Mouse (Mus musculus): ENCODE data around the gene Nepro.

Nepro gene

DNA sequence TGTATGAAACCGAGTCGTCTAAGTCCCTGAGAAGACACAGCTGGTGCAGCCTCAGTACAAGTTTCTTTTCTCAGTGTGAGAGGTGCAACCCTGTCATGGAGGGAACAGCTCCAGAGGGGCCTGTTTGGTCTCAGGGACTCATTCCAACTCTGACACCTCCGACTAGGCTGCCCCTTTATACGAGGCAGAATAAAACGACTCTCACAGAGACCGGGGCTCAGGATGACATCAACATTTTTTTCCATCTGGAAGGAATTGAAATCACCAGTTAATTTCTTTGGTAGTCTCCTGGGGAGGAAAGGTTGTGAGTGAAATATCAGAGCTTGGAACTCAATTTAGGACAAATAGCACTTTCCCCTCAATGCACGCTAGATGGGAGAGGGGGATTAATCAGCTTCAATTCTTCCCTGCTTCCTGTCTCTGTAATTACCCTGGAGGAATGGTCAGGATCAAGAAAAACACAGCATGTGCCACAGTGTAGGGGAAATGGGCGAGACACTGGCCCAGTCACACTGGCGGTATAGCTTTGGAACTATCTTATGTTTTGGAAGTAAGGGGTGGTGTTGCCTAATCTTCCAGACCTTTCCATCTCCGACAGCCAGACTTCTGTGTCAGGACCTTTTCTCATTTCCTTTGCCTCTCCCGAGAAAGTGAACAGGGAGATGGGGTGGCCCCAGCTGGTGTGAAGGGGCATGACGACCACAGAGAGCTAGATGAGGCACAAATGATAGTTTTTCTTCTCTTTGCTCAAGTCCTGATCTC is 28.1 kb upstream of the Nepro start:
- Histone ChIP-seq H3K27me3 (ENCODE audit: insufficient read depth, low read length) (peaks cover 27% of the 10 kb centered on the region), H3K9me3 (ENCODE audit: low read length) (no peaks in the 10 kb centered on the region), H3K4me3 (replicated peaks; ENCODE audit: low read length) (no peak overlapping the region), H3K36me3 (ENCODE audit: insufficient read depth, low read length) (no peaks in the 10 kb centered on the region), H3K4me1 (replicated peaks; ENCODE audit: low read depth, low read length) (peaks cover 5% of the 10 kb centered on the region; the same call in 1 of the 2 replicates)
- TF ChIP-seq POU5F1 (IDR thresholded peaks at IDR 0.05; ENCODE audit: borderline replicate concordance, low read length) (no peak), NANOG (IDR thresholded peaks at IDR 0.05; ENCODE audit: borderline replicate concordance, low read length) (no peak), CTCF (conservative IDR thresholded peaks at IDR 0.05; ENCODE audit: low read length) (no peak)

DNA sequence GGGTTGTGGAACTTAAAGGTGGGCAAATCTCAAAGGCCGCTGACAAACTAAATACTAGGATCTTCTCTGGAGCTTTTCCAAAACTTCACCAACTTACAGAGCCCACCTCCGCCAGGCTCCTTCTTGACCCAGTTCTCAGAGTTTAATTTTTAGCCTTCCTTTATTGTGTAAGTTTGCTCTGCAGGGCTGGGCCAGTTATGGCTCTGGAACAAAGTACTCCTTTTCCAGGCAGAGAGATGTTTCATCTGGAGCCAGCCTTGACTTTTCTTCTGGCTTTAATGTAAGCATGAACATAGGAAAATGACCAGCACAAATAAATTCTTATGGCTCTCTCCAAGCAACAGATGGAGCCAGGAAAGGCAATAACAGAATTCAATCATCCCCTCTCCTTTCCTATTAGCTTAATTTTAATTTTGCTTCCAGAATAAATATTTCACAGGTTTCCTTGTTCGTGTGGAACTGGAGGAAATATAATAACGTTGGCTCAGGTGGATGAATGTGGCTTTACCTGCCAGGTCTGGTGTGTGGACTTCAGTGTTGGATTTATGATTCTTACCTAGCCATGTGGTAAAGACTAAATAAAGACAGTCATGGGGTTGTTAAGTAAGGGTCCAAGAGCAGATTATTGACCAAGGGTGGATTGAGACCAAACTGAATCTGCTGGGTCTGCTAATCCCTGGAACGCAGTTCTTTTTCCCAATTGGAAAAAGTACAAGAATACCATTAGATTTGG is 26.5 kb upstream of the Nepro start:
- H3K9me3 ChIP-seq (ENCODE audit: low read length), result peaks cover 5% of the 10 kb centered on the region; the same call in 1 of the 2 replicates
- H3K36me3 ChIP-seq (ENCODE audit: insufficient read depth, low read length), result no peaks in the 10 kb centered on the region
- H3K4me1 ChIP-seq (replicated peaks; ENCODE audit: low read depth, low read length), result no peaks in the 10 kb centered on the region
- TF ChIP-seq CTCF (conservative IDR thresholded peaks at IDR 0.05; ENCODE audit: low read length) (no peak), POU5F1 (IDR thresholded peaks at IDR 0.05; ENCODE audit: borderline replicate concordance, low read length) (no peak), NANOG (IDR thresholded peaks at IDR 0.05; ENCODE audit: borderline replicate concordance, low read length) (no peak)
- no peak overlapping the region for H3K4me3 ChIP-seq (replicated peaks; ENCODE audit: low read length)
- H3K27me3 ChIP-seq (ENCODE audit: insufficient read depth, low read length), result peaks cover 18% of the 10 kb centered on the region; the same call in 1 of the 2 replicates

DNA sequence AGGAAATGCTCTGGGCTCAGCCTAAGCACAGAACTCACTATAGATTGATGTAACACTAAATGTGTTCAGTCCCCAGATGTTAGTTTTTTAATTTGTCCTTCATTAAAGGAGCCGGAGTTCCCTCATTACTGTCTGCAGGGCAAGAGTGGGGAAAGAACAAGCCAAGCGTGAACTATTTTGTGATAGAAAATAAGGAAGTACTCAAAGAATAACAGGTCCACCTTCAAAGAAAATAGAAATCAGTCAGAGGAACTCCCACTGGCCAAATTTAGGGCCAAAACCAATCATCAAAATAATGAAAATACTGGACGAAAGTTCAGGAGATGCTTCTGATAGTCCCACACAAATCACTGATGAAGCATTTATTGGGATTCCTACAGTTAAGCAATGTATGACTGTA is 22.9 kb upstream of the Nepro start:
- no peaks in the 10 kb centered on the region for H3K36me3 ChIP-seq (ENCODE audit: insufficient read depth, low read length)
- peaks cover 6% of the 10 kb centered on the region; the same call in 1 of the 2 replicates for H3K9me3 ChIP-seq (ENCODE audit: low read length)
- no peak for TF ChIP-seq CTCF (conservative IDR thresholded peaks at IDR 0.05; ENCODE audit: low read length)
- no peak overlapping the region for H3K4me3 ChIP-seq (replicated peaks; ENCODE audit: low read length)
- no peaks in the 10 kb centered on the region for H3K4me1 ChIP-seq (replicated peaks; ENCODE audit: low read depth, low read length)
- H3K27me3 ChIP-seq (ENCODE audit: insufficient read depth, low read length), result peaks cover 17% of the 10 kb centered on the region; the same call in 1 of the 2 replicates

DNA sequence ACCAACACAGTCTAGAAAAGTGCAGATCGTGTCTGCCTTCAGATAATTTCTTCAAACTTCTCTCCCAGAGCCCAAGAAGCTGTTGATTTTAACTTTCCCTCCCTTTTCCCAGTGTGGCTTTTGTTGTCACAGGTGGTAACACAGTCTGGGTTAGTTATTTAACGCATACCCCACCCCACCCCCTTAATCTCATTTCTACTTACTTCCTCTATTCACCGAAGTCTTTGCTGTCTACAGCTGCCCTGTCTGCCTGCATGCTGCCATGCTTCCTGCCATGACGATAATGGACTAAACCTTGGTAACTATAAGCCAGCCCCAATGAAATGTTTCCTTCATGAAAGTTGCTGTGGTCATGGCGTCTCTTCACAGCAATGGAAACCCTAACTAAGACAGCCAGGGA is 21.8 kb upstream of the Nepro start:
- no peak for TF ChIP-seq CTCF (conservative IDR thresholded peaks at IDR 0.05; ENCODE audit: low read length)
- TF ChIP-seq POU5F1 (IDR thresholded peaks at IDR 0.05; ENCODE audit: borderline replicate concordance, low read length), result no peak
- TF ChIP-seq NANOG (IDR thresholded peaks at IDR 0.05; ENCODE audit: borderline replicate concordance, low read length), result no peak
- no peak overlapping the region for H3K4me3 ChIP-seq (replicated peaks; ENCODE audit: low read length)
- H3K27me3 ChIP-seq (ENCODE audit: insufficient read depth, low read length), result peaks cover 11% of the 10 kb centered on the region; the same call in 1 of the 2 replicates
- no peaks in the 10 kb centered on the region for H3K36me3 ChIP-seq (ENCODE audit: insufficient read depth, low read length)
- no peaks in the 10 kb centered on the region for H3K4me1 ChIP-seq (replicated peaks; ENCODE audit: low read depth, low read length)
- H3K9me3 ChIP-seq (ENCODE audit: low read length), result peaks cover 6% of the 10 kb centered on the region; the same call in 1 of the 2 replicates

DNA sequence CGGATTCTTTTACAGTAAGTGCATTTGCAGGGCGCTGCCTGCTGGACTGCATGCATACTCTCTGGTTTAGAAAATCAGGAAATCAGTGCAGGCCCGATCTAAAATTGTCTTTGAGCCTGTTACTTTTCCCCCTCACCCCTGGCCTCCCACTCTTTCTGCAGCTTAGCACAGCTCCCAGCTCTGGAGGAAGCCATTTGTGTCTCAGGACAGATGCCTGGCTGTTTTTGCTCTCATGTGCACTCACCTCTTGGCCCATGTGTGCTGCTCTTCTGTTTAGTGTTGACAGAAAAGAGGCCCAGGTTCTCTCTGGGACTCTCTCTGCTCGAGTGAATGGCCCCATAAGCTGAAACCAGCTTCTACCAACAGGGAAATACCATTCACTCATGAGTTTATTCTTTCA is 20.6 kb upstream of the Nepro start:
- Histone ChIP-seq H3K4me1 (replicated peaks; ENCODE audit: low read depth, low read length) (no peaks in the 10 kb centered on the region), H3K27me3 (ENCODE audit: insufficient read depth, low read length) (peaks cover 8% of the 10 kb centered on the region; the same call in 1 of the 2 replicates), H3K4me3 (replicated peaks; ENCODE audit: low read length) (no peak overlapping the region), H3K36me3 (ENCODE audit: insufficient read depth, low read length) (no peaks in the 10 kb centered on the region), H3K9me3 (ENCODE audit: low read length) (peaks cover 6% of the 10 kb centered on the region; the same call in 1 of the 2 replicates)
- no peak for TF ChIP-seq POU5F1 (IDR thresholded peaks at IDR 0.05; ENCODE audit: borderline replicate concordance, low read length)
- TF ChIP-seq CTCF (conservative IDR thresholded peaks at IDR 0.05; ENCODE audit: low read length), result no peak
- TF ChIP-seq NANOG (IDR thresholded peaks at IDR 0.05; ENCODE audit: borderline replicate concordance, low read length), result no peak

DNA sequence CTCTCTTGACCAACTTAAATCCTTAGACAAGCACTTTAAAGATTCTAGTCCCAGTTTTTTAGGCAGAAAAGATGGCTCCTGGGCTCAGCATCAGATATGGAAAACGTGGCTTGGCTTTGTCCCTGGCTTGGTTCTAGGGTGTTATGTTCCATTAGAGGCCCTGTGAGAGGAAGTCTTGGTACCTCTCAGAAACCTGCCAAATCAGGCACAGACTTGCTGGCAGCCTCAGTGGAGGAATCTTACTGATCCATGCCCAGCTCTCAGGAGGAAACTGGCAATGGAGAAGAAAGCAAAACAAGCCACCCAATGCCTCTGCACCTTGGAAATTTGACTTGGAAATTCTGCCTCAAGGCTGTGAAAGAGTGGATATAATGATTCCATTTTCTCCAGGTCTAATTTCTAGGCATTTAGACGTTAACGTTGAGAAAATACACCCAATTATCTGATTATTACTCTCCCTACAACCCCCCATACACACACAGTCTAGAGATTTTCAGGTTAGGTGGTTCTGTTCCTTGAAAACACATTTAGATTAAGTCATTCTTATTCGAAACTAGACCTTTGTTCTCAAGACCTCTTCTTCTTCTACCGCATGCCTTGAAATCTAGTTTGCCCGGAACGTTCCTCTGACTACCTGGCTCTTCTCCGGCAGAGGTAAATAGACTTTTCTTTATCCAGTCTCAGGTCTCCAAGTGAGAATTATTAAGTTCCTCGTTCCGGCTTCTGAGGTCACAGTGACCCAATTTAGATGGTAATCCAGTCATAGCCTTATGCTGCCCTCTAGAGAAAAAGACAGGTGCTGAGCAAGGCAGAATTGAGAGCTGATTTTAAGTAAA is 7.6 kb upstream of the Nepro start:
- Histone ChIP-seq H3K9me3 (ENCODE audit: low read length) (no peaks in the 10 kb centered on the region), H3K4me1 (replicated peaks; ENCODE audit: low read depth, low read length) (peaks cover 19% of the 10 kb centered on the region), H3K27me3 (ENCODE audit: insufficient read depth, low read length) (no peaks in the 10 kb centered on the region), H3K36me3 (ENCODE audit: insufficient read depth, low read length) (peaks cover 15% of the 10 kb centered on the region), H3K4me3 (replicated peaks; ENCODE audit: low read length) (no peak overlapping the region)
- no peak for TF ChIP-seq POU5F1 (IDR thresholded peaks at IDR 0.05; ENCODE audit: borderline replicate concordance, low read length)
- peak; percentile 16; the same call in 1 of the 2 replicates for TF ChIP-seq CTCF (conservative IDR thresholded peaks at IDR 0.05; ENCODE audit: low read length)

DNA sequence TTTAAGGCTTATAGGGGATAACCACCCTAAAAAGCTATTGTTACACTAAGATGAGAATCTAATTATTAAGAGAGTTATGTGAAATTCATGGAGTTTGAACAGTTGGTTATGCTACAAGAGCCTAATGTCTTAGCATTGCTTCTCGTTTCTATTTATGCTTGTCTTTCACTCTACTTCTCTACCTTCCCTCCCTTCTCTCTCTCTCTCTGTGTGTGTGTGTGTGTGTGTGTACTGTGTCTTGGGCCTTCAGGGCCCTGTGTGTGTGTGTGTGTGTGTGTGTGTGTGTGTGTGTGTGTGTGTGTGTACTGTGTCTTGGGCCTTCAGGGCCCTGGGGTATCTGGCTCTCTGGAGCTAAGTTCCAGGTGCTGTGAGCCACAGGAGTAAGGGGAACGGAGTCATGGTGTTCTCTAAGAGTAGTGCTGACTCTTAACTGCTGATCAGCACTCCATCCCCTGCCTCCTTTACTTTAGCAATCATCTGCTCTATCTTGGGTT is 6.9 kb upstream of the Nepro start:
- Histone ChIP-seq H3K4me1 (replicated peaks; ENCODE audit: low read depth, low read length) (peaks cover 19% of the 10 kb centered on the region), H3K36me3 (ENCODE audit: insufficient read depth, low read length) (peaks cover 15% of the 10 kb centered on the region), H3K4me3 (replicated peaks; ENCODE audit: low read length) (no peak overlapping the region), H3K27me3 (ENCODE audit: insufficient read depth, low read length) (no peaks in the 10 kb centered on the region), H3K9me3 (ENCODE audit: low read length) (no peaks in the 10 kb centered on the region)
- TF ChIP-seq POU5F1 (IDR thresholded peaks at IDR 0.05; ENCODE audit: borderline replicate concordance, low read length) (no peak), CTCF (conservative IDR thresholded peaks at IDR 0.05; ENCODE audit: low read length) (no peak), NANOG (IDR thresholded peaks at IDR 0.05; ENCODE audit: borderline replicate concordance, low read length) (no peak)

DNA sequence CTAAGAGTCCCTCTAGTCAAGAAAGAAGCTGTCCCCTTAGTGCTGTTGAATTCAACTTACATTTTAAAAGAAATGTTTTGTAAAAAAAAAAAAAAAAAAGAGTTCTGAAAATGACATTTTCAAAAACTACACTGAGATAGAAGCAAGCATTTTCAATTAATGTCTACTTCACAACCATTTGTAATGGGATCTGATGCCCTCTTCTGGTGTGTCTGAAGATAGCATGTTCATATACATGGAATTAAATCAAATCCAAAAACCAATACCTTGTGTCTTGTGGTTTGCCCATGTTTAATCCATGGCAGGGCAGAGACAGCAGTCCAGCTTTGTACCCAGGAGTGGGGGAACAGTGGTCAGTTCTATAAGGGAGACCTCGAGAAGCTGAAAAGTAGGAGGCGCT is 6.3 kb upstream of the Nepro start:
- peaks cover 24% of the 10 kb centered on the region for H3K4me1 ChIP-seq (replicated peaks; ENCODE audit: low read depth, low read length)
- peaks cover 17% of the 10 kb centered on the region for H3K36me3 ChIP-seq (ENCODE audit: insufficient read depth, low read length)
- no peaks in the 10 kb centered on the region for H3K27me3 ChIP-seq (ENCODE audit: insufficient read depth, low read length)
- no peaks in the 10 kb centered on the region for H3K9me3 ChIP-seq (ENCODE audit: low read length)
- H3K4me3 ChIP-seq (replicated peaks; ENCODE audit: low read length), result no peak overlapping the region
- TF ChIP-seq NANOG (IDR thresholded peaks at IDR 0.05; ENCODE audit: borderline replicate concordance, low read length) (no peak), CTCF (conservative IDR thresholded peaks at IDR 0.05; ENCODE audit: low read length) (no peak; the same call in 1 of the 2 replicates), POU5F1 (IDR thresholded peaks at IDR 0.05; ENCODE audit: borderline replicate concordance, low read length) (no peak)

All from E14TG2a.4 (cell line).